Mouse (Mus musculus) embryonic facial prominence, embryonic 12.5 days (tissue): Measurements from ENCODE around the gene Gramd1b. TPM values are rescaled to one million over a fixed set of nuclear protein-coding genes. Genes with fewer than 3 reads are reported as not detected.

Experiments used
- ATAC-seq: fragments of 200-750 bp; cut with Nextera tagmentation; 2 replicates; pipeline ENCODE4 v1.8.0; 2017; ENCODE audit not compliant: insufficient number of reproducible peaks, insufficient read depth, low FRiP score, low TSS enrichment
- H3K27ac ChIP-seq: fragments of 300-500 bp; sonication (generic); 2 replicates; pipeline ENCODE4 v1.5.1; 2016; ENCODE audit warnings: mild to moderate bottlenecking
- H3K27me3 ChIP-seq: fragments of 300-500 bp; sonication (generic); 2 replicates; pipeline ENCODE4 v1.6.1; 2016; ENCODE audit warnings: mild to moderate bottlenecking, moderate library complexity
- H3K36me3 ChIP-seq: fragments of 300-500 bp; sonication (generic); 2 replicates; pipeline ENCODE4 v1.6.1; 2016; ENCODE audit warnings: mild to moderate bottlenecking
- H3K4me1 ChIP-seq: fragments of 300-500 bp; sonication (generic); 2 replicates; pipeline ENCODE4 v1.6.1; 2016
- H3K4me2 ChIP-seq: fragments of 300-500 bp; sonication (generic); replicated peaks from 2 replicates; pipeline ENCODE4 v1.6.1; 2016; ENCODE audit warnings: mild to moderate bottlenecking, moderate library complexity
- H3K4me3 ChIP-seq: fragments of 300-500 bp; sonication (generic); 2 replicates; pipeline ENCODE4 v1.5.1; 2016; ENCODE audit warnings: mild to moderate bottlenecking
- H3K9ac ChIP-seq: fragments of 300-500 bp; sonication (generic); 2 replicates; pipeline ENCODE4 v1.6.1; 2016; ENCODE audit warnings: mild to moderate bottlenecking, moderate library complexity
- H3K9me3 ChIP-seq: fragments of 300-500 bp; sonication (generic); 2 replicates; pipeline ENCODE4 v1.6.1; 2016; ENCODE audit warnings: mild to moderate bottlenecking, moderate library complexity
- WGBS: fragments of 180-500 bp; shearing (Covaris S2); methylation state at CpG from one replicate; pipeline ENCODE4 v1.1.7; 2016; 5-methylcytosine and 5-hydroxymethylcytosine counted together
- polyA plus RNA-seq: library from polyadenylated mRNA; unstranded; fragments of >200 nt; fragmentation: Nextera tagmentation; extraction: Ambion mirVana; gene quantifications from 2 replicates; pipeline ENCODE4 v1.2.1, GENCODE M21; 2016

Gramd1b gene
- polyA plus RNA-seq, 1 experiment from 2014 or later, result 5.0 TPM

DNA sequence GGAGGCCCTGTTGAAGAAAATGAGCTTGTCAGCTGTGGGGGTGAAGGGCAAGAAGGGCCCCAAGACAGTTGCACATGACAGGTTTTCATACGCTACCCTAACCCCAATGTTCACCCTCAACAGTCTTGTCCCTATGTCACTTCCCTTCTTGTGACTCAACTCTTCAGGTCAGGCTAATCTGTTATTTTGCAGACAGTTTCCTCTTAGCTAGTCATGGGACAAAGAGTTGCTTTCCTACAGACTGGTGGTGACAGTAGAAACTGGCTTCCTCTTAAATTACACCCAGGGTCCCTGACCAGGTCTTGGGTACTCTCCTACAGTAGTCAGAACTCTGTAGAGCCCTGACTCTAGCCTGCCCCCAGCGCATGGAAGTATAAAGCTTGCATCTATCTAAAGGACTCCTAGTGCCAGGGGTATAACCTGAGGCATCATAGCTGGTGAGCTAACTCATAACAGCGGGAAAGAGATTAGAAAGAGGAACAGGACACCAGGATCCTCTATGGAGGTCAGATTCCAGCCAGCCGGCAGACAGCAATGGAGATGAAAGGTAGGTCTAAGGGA, 206.9 kb downstream of the Gramd1b start:
- Histone ChIP-seq H3K9me3 (no peaks in the 10 kb centered on the region), H3K4me1 (peaks cover 28% of the 10 kb centered on the region), H3K4me2 (no peak overlapping the region), H3K27me3 (no peaks in the 10 kb centered on the region), H3K27ac (no peak overlapping the region), H3K4me3 (no peak overlapping the region), H3K36me3 (no peaks in the 10 kb centered on the region), H3K9ac (no peak overlapping the region)
- ATAC-seq, result no peak
- WGBS, result 83% methylated on average over 4 of the region's 4 CpGs

DNA sequence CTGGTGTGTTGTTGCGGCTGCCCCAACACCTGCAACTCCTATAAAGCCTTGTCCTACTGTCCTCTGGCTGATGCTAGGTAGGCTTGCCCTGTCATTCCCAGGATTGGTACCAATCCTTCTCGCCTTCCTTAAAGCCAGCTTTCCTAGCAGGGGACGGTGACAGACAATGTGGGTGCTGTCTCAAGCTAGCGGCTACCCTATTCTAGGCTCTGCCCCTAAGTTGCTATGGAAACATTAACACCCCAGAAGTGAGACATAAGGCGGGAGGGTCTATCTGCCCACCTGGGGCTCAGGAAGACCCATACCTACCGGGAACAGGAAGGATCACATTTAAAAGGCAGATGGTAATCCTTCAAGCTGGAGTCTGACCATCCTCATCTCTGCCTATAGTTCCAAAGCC, 207.4 kb downstream of the Gramd1b start:
- no peak for ATAC-seq
- Histone ChIP-seq H3K36me3 (no peaks in the 10 kb centered on the region), H3K4me1 (peaks cover 28% of the 10 kb centered on the region), H3K27me3 (no peaks in the 10 kb centered on the region), H3K9ac (no peak overlapping the region), H3K4me2 (no peak overlapping the region), H3K4me3 (no peak overlapping the region), H3K9me3 (no peaks in the 10 kb centered on the region), H3K27ac (no peak overlapping the region)
- WGBS, result 84% methylated on average over 6 of the region's 6 CpGs

DNA sequence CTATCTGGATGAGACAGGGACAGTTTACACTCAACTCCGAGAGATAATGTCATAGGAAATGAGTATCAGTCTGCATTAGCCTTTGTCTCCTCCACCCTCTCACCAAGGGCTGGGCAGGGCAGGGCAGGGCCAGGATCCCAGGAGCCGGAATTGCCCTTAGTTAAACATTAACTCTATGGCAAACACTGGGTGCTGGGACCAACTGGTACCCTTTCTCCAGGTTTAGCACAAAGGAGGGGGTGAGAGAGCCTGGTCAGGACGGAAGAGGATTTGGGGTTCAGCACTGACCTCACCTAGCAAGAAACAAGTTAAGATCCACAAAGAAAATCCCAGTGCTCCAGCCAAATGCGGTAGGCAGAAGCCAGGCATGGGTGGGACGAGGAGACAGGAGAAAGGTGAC, 208.0 kb downstream of the Gramd1b start:
- WGBS, result 86% methylated on average over 5 of the region's 5 CpGs
- H3K4me1 ChIP-seq, result peaks cover 28% of the 10 kb centered on the region
- H3K27me3 ChIP-seq, result no peaks in the 10 kb centered on the region
- H3K9me3 ChIP-seq, result no peaks in the 10 kb centered on the region
- no peak overlapping the region for H3K9ac ChIP-seq
- H3K36me3 ChIP-seq, result no peaks in the 10 kb centered on the region
- ATAC-seq, result no peak
- no peak overlapping the region for H3K4me3 ChIP-seq
- H3K27ac ChIP-seq, result no peak overlapping the region
- H3K4me2 ChIP-seq, result no peak overlapping the region

GRCm38 (mm10) chr9:40322372-40322771, 208.8 kb downstream of the Gramd1b start:
- WGBS, result 93% methylated on average over 3 of the region's 3 CpGs
- H3K4me2 ChIP-seq, result no peak overlapping the region
- no peaks in the 10 kb centered on the region for H3K9me3 ChIP-seq
- no peak overlapping the region for H3K9ac ChIP-seq
- H3K27me3 ChIP-seq, result no peaks in the 10 kb centered on the region
- H3K4me3 ChIP-seq, result no peak overlapping the region
- H3K27ac ChIP-seq, result no peak overlapping the region
- no peak for ATAC-seq
- H3K36me3 ChIP-seq, result no peaks in the 10 kb centered on the region
- H3K4me1 ChIP-seq, result peaks cover 28% of the 10 kb centered on the region

GRCm38 (mm10) chr9:40321668-40322003, 209.5 kb downstream of the Gramd1b start:
- Histone ChIP-seq H3K9me3 (no peaks in the 10 kb centered on the region), H3K4me3 (no peak overlapping the region), H3K9ac (no peak overlapping the region), H3K4me2 (no peak overlapping the region), H3K27ac (peak overlapping the region; percentile 57), H3K36me3 (no peaks in the 10 kb centered on the region), H3K4me1 (peaks cover 28% of the 10 kb centered on the region), H3K27me3 (no peaks in the 10 kb centered on the region)
- ATAC-seq, result no peak
- 55% methylated on average over 3 of the region's 3 CpGs for WGBS

DNA sequence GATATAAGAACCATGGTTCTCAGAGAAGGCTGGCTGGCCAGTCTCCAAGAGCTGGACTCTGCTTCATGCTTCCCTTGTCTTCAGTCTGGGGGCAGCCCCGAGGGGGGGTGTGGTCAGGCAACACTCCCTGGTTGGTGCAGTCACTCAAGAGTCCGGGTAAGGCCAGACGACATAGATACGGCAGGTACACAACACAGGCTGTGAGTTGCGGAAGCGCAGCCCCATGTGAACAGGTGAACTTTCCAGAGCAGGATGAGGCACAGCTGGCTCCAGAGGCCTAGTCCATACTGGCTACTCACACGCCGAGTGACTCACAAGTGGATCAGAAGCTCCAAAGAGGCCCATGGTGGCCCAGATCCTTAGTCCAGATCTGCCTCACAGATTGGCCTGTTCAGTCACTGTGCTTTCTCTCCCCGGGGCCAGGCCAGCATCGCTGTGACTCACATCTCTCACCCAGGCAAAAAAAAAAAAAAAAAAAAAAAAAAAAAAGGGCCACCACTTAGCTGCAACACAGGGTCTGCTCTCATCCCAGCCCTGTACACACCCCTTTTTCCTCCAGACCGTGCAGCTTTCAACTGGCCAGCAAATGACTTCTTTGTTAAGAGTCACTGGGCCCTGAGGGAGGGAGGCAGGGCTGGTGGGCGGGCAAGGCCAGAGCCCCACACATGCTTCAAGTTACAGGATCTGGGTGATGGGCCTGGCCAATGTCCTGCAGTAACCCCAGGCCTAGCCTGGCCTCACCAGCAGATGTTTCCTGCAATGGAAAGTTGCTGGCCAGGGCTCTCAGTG, 210.1 kb downstream of the Gramd1b start:
- Histone ChIP-seq H3K4me1 (peaks cover 23% of the 10 kb centered on the region), H3K4me2 (no peak overlapping the region), H3K36me3 (no peaks in the 10 kb centered on the region), H3K9me3 (no peaks in the 10 kb centered on the region), H3K27ac (peak overlapping the region; percentile 57), H3K4me3 (no peak overlapping the region), H3K9ac (no peak overlapping the region), H3K27me3 (no peaks in the 10 kb centered on the region)
- 41% methylated on average over 12 of the region's 12 CpGs for WGBS
- ATAC-seq, result peak; percentile 83

GRCm38 (mm10) chr9:40320405-40320804, 210.8 kb downstream of the Gramd1b start:
- Histone ChIP-seq H3K36me3 (no peaks in the 10 kb centered on the region), H3K4me3 (no peak overlapping the region), H3K27ac (peak overlapping the region; percentile 57; the same call in 1 of the 2 replicates), H3K4me2 (no peak overlapping the region), H3K4me1 (peaks cover 18% of the 10 kb centered on the region), H3K27me3 (no peaks in the 10 kb centered on the region), H3K9me3 (no peaks in the 10 kb centered on the region), H3K9ac (no peak overlapping the region)
- WGBS, result 82% methylated on average over 8 of the region's 8 CpGs
- no peak for ATAC-seq

DNA sequence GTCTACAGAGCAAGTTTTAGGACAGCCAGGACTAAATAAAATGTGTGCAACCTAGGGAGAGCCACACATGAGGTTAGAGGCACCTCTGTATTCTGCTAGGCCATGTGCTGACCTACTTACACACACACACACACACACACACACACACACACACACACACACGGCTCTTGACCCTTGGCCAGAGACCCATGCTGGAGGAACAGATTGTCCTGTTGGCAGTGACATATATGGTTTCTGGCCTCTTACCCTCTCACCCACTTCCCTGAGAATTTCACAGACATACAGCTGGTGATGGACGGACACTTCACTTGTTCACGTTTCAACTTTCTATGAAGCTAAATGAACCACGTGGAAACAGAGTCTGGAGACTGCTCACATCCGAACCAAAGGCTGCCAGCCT, 212.4 kb downstream of the Gramd1b start:
- Histone ChIP-seq H3K27me3 (no peaks in the 10 kb centered on the region), H3K4me1 (peaks cover 16% of the 10 kb centered on the region), H3K9ac (no peak overlapping the region), H3K4me2 (no peak overlapping the region), H3K27ac (no peak overlapping the region), H3K36me3 (0 out of 2 replicates have a peak, but pooled peaks cover 4% of the 10 kb centered on the region), H3K4me3 (no peak overlapping the region), H3K9me3 (no peaks in the 10 kb centered on the region)
- no peak for ATAC-seq
- 81% methylated on average over 5 of the region's 5 CpGs for WGBS

DNA sequence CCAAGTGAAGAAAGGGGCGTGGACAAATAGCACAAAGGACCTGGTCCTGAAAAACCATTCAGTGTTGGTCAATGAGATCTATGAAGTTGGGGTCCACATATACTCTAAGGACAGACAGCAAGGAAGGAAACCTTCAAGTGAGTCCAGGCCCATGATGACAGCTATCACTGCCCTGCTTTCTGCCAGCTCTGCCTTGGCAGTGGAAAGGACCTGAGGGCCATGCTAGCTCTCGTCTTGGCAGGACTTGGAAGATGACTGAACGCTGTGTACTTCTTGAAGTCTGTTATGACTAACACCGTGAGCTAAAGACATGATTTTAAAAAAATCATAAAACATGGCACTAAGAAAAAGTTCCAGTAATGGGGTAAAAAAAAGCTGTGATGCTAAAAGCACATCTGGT, 213.4 kb downstream of the Gramd1b start:
- H3K36me3 ChIP-seq, result 0 out of 2 replicates have a peak, but pooled peaks cover 4% of the 10 kb centered on the region
- no peak for ATAC-seq

DNA sequence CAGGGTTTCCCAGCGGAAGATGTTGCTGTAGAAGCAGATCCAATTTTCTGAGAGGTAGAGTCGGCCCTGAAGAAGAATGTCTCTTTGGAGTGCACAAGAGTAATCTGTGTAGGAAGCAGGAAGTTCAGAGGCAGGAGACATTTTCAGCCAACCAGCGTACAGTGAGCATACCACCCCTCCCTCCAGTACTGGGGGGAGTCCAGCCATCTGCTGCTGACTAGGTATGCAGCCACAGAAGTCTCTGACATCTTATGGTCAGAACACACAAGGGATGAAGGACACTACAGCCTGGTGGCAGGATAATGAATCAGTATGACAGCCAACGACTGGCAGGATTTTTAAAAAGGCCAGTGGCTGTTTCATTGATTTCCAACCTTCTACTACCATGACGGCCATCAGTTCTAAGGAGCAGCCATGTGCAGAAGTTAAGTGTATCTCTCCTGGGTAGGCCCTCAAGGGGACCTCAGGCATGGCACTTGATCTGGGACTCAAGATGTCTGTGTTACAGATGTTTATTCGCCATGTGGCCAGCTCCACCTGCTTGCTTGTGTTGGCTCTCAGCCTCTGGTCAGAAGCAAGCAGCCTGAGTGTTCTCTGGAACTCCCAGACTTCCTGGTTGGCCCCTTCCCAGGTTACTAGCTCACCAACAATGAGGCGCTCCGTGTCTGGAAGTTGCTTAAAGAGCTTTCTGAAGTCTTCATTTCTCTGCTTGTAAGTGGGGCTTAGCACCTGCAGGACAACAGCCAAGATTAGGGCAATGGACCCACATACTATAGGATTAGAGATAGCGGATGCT, 214.1 kb downstream of the Gramd1b start:
- no peak overlapping the region for H3K4me3 ChIP-seq
- ATAC-seq, result no peak
- 0 out of 2 replicates have a peak, but pooled peaks cover 4% of the 10 kb centered on the region for H3K36me3 ChIP-seq
- no peak overlapping the region for H3K27ac ChIP-seq
- 85% methylated on average over 9 of the region's 9 CpGs for WGBS
- peaks cover 16% of the 10 kb centered on the region for H3K4me1 ChIP-seq
- H3K27me3 ChIP-seq, result no peaks in the 10 kb centered on the region
- H3K4me2 ChIP-seq, result no peak overlapping the region
- no peak overlapping the region for H3K9ac ChIP-seq
- no peaks in the 10 kb centered on the region for H3K9me3 ChIP-seq

More for the DNA sequence above, 213.4 kb downstream of the Gramd1b start:
- Histone ChIP-seq H3K4me1 (peaks cover 16% of the 10 kb centered on the region), H3K9me3 (no peaks in the 10 kb centered on the region), H3K27me3 (no peaks in the 10 kb centered on the region), H3K4me3 (no peak overlapping the region), H3K27ac (no peak overlapping the region), H3K4me2 (no peak overlapping the region), H3K9ac (no peak overlapping the region)
- 93% methylated on average over 4 of the region's 4 CpGs for WGBS

DNA sequence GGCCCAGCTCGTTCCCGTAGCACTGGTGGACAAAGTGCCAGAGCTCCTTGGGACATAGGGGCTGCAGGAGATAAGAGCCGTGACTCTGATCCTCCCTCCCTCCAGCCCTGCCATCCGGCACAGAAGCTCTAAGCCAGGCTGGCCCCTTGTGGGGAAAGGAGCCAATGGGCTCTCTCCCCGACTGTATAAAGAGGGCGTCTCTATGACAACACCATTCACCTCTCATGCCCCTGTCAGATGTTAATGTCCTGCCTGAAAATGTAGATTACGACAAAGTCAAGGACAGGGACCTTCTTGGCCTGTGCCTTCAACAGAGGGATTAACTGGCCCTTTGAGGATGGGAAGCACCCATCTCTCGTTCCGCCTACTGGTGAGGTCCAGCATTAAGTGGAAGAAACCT, 219.4 kb downstream of the Gramd1b start:
- no peak for ATAC-seq
- 74% methylated on average over 9 of the region's 9 CpGs for WGBS

DNA sequence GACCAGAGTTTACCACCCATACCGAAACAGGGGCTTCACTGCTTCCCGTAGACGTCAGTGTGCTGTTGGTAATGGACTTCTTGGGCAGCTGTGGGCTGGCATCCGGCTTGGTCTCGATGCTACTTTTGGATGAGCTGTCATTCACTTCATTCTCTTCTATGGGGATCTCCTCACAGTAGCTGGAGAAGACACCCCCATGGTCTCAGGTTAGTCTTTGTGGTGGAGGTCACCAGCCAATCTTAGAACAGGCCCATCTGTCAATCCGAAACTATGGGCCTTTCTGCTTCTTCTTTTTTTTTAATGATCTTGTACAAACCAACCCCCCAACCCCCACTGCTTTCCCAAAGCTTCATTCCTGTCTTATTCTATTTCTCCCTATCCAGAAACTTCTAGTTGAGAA, 221.3 kb downstream of the Gramd1b start:
- Histone ChIP-seq H3K36me3 (peaks cover 34% of the 10 kb centered on the region), H3K27me3 (no peaks in the 10 kb centered on the region), H3K27ac (no peak overlapping the region), H3K4me1 (no peaks in the 10 kb centered on the region), H3K4me2 (no peak overlapping the region), H3K4me3 (no peak overlapping the region), H3K9me3 (no peaks in the 10 kb centered on the region), H3K9ac (no peak overlapping the region)
- ATAC-seq, result no peak
- 91% methylated on average over 6 of the region's 6 CpGs for WGBS

More for the DNA sequence above, 219.4 kb downstream of the Gramd1b start:
- Histone ChIP-seq H3K9me3 (no peaks in the 10 kb centered on the region), H3K27ac (no peak overlapping the region), H3K4me2 (no peak overlapping the region), H3K9ac (no peak overlapping the region), H3K4me3 (no peak overlapping the region), H3K36me3 (peaks cover 27% of the 10 kb centered on the region), H3K4me1 (no peaks in the 10 kb centered on the region), H3K27me3 (no peaks in the 10 kb centered on the region)
